Mouse (Mus musculus) NIH3T3 (cell line): ENCODE measurements around the gene Eef2.
A peak's percentile ranks its signal among the peaks of the same experiment; 100 is the strongest.

Experiments
- DNase-seq: peaks from one replicate; pipeline ENCODE4 v3.0.0-alpha.2; 2012; ENCODE audit warnings: low read depth

The Eef2 gene

GRCm38 (mm10) chr10:81176466-81177271 is at the start of gene Eef2:
Gene Eef2 (plus strand): TSS chr10:81176631.
- peak; percentile 100 for DNase-seq

GRCm38 (mm10) chr10:81134181-81134587 is 42.2 kb upstream of the Eef2 start:
- DNase-seq: no peak

GRCm38 (mm10) chr10:81134966-81135681 is 41.3 kb upstream of the Eef2 start, which contains the start of gene Zbtb7a:
Gene Zbtb7a (plus strand): TSS chr10:81135220.
- DNase-seq: no peak

GRCm38 (mm10) chr10:81135831-81136705 is 40.4 kb upstream of the Eef2 start:
- DNase-seq: peak; percentile 82

GRCm38 (mm10) chr10:81136706-81137231 is 39.7 kb upstream of the Eef2 start:
- DNase-seq: peak; percentile 86

- DNase-seq: peak; percentile 99
Observed at GRCm38 (mm10) chr10:81137252-81138130, 38.9 kb upstream of the Eef2 start.

- DNase-seq: peak; percentile 66
Observed at GRCm38 (mm10) chr10:81138131-81138782, 38.2 kb upstream of the Eef2 start.

- DNase-seq: no peak
Observed at GRCm38 (mm10) chr10:81138821-81139528, 37.5 kb upstream of the Eef2 start.

- DNase-seq: no peak
Observed at GRCm38 (mm10) chr10:81139529-81139846, 36.9 kb upstream of the Eef2 start.

- DNase-seq: no peak
Observed at GRCm38 (mm10) chr10:81140005-81140404, 36.4 kb upstream of the Eef2 start.

- DNase-seq: no peak
Observed at GRCm38 (mm10) chr10:81140717-81141454, 35.5 kb upstream of the Eef2 start.

- DNase-seq: no peak
Observed at GRCm38 (mm10) chr10:81141455-81142210, 34.8 kb upstream of the Eef2 start.

GRCm38 (mm10) chr10:81142551-81142981 is 33.9 kb upstream of the Eef2 start:
- no peak for DNase-seq

GRCm38 (mm10) chr10:81143157-81143633 is 33.2 kb upstream of the Eef2 start:
- peak; percentile 74 for DNase-seq

- DNase-seq: no peak
Observed at GRCm38 (mm10) chr10:81143845-81144437, 32.5 kb upstream of the Eef2 start.

GRCm38 (mm10) chr10:81144667-81145066 is 31.8 kb upstream of the Eef2 start:
- DNase-seq: no peak

- DNase-seq: no peak
Observed at GRCm38 (mm10) chr10:81145307-81145706, 31.1 kb upstream of the Eef2 start.

- DNase-seq: peak; percentile 80
Observed at GRCm38 (mm10) chr10:81145778-81146177, 30.7 kb upstream of the Eef2 start.
